Mouse (Mus musculus) embryo, embryonic 9.5 days (tissue): ENCODE measurements around the gene Prpf4.

Experiments used
- DNase-seq: peaks from one replicate; pipeline ENCODE4 v3.0.0-alpha.2; 2017; ENCODE audit errors: extremely low spot score

The Prpf4 gene

DNA sequence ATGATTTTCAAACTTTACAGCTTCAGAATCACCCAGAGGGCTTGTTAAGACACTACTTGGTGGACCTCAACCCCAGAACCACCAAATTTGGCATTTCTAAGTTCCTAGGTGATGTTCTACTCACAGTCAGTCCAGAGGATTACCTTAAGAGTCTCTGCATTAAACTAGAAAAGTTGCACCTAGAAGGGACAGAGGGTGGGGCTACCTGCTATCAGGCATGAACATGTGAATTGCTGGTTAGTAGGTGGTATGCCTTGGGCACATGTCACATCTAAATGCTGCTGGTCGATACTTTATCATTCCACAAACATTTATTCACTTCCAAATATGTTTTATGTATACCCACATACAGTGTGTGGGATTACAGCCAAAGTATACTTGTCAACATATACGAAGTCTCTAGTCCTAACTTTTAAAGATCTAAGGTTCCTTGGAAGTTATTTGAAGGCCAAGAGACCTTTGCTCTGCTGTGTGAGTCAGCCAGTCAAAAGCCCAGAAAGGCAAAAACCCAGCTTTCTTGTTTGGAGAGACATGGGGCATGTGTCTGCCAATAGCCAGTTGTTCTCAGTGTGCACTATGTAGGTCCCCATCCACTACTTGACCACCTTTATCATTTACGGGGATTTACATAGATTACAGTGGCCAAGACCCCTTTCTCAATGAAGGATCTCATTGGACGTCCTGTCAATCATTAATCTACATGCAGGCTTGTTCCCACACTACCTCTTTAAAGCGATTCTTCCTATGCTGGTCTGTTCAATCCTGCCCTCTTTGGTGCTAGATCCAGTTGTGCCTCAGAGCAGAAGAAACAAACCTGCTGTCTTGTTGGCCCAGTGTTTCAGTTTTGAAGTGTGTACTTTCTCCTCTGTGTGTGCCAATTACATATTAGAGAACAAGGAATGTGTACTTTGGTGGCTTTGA is 18.7 kb upstream of the Prpf4 start:
- no peak for DNase-seq

DNA sequence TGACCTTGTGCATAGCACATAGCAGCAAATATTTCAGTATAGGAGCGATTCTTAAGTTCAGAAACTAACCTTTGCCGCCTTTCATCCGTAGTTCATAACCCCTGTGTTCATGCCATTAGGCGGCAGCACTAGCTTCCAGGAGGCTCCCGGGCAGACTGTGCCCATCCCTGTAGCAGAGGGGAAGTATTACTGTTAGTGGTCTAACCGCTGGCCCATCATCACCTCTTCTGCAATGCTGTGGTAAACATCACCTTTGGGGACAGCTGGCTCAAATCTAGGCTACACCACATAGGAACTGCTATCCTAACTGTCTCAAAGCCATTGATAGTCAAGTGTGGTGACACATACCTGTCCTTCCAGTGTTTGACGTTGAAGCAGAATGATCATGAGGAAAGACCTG is 16.7 kb upstream of the Prpf4 start:
- no peak for DNase-seq

DNA sequence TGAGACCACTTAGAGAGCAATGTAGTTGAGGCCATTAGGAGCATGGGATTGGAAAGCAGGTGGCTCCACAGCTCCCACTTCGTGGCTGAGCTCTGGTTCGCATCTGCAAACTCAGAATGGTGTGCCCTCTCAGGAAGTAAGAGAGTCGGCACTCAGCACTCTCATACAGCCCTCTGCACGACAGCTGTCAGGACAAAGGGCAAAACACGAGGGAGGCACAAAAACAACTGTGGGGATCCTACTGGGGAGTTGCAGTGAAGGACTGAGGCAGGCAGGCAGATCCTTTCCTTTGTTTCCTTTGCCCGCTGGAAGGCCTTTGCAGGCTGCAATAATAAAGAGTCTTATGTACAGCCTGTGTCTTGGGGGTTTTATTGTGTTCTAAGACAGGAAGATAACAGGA is 15.1 kb upstream of the Prpf4 start:
- DNase-seq = peak; percentile 14

DNA sequence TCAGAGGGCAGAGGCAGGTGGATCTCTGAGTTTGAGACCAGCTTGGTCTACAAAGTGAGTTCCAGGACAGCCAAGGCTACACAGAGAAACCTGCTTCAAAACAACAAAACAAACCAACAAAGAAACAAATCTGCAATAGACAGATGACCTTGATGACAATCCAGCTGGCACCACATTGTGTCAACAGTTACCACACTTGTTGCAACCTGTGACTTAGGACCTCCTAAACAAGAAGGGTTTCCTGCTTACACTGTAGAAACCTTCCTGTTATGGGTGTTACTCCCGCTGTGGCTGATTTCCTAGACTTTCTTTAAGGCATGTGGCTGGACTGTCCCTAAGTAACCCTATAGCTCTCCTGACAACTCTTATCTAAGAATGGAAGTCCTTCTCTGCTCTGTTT is 12.8 kb upstream of the Prpf4 start:
- no peak for DNase-seq

DNA sequence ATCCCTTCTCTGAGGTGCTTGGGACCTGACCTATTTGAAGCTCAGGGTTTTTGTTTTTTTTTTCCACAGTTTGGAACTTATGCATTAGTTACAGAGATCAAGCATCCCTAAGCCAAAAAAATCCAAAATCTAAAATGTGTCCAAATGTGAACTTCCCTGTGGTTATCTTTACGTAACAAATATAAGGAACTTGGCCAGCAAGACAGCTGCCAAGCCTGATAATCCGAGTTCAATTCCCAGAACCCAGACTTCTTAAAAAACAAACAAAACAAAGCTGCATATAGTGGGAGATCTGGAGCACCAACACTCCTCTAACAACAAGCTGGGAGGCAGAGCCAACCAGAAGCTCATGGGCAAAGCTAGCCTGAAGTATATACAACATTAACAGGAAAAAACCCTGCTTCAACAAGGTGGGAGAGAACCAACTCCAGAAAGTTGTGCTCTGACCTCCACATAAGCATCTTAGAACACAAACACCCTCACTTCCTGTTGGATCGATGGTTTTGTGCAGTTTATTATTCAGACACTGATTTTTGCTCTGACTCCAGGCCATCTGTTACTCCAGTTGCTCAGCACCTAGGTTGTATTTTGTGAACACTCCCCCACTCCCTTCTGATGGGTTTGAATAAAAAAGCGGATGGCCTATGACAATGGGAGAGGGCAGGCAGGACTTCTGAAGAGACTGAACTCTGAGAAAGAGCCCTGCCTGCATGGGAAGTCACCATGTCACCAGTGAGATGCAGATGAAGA is 10.8 kb upstream of the Prpf4 start:
- no peak for DNase-seq

DNA sequence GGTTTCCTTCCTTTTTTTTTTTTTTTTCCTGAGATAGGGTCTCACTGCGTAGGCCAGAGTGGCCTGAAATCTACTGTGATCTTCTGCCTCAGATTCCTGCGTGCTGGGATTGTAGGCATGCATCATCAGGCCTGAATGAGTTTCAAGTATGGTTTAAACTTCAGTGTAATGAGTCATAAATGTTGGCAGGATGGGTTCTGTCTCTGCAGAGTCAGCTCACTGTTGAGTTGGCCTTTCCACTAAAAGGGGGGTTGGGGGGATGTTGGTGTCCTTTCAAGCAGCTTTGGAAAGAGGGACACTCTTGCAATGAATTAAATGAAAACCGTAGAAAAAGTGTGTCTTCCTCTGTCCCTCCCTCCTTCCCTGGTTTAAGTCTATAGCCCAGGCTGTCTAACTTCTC is 9.6 kb upstream of the Prpf4 start:
- no peak for DNase-seq

DNA sequence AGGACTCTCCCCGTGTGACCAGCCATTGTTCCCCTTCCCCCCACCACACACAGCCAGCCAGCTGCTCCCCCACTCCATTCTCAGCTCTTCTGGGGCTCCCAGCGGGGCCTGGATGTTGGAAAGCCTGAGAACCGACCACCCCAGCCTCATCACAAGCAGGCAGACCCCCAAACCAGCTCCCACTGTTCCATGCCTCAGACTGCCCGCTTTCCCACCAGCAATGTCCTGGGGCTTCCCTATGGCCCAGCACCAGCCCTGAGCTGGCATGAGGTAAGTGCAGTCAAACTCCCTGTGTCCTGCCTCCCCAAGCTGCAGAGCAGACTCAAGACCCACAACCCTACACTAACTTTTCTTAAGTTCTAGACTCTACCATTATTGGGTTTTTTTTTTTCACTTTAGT is 2.5 kb upstream of the Prpf4 start:
- DNase-seq = no peak

DNA sequence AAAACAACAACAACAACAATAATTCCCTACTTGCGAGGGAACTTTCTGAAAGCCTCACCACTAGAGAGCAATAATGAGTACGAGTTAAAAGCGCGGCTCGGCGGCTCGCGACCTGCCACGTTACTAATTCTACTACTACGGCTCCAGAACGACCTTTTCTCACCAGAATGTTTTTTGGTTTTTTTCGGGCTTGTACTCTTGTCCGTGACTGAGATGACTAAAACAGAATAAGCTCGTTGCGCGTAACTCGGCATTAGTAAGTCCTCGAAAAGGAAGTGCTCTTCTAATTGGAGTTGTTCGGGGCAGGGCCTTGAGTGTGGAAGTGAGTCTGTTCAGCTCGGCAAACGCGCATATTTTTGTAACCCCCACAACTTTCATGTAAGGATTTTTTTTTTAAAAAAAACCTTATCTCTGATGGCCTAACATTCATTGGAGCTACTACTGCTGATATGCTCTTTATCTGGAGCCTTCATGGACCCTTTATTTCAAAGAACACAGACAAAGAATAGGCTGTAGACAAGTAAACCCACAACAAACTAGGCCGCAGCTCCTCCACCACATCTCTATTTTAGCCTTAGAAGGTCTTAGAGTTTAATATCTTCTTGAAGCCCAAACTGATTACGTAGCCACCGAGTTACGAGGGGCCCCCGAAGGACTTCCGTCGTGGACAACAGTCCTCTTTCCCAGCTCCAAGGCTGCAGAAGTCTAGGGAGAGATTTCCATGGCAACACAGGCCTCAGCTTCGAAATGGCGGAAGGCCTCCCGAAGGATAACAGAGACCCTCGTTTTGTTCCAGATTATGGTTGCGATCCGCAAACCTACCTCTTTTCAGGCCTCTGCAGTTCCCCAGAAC is 641 bp upstream of the Prpf4 start:
- DNase-seq = peak; percentile 79

DNA sequence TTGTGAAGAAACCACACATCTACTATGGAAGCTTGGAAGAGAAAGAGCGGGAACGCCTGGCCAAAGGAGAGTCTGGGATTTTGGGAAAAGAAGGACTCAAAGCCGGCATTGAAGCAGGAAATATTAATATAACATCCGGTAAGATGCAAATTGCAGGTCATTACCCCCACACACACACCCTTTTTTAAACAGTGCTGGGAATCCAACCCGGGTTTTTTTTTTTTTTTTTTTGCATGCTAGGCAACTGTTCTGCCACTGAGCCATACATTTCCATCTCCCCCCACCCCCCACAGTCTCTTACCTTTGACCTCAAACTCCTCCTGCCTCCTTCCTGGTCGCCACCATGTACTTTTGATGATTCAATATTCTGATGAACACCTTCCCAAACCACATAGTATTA is 1.0 kb downstream of the Prpf4 start:
- DNase-seq = no peak

DNA sequence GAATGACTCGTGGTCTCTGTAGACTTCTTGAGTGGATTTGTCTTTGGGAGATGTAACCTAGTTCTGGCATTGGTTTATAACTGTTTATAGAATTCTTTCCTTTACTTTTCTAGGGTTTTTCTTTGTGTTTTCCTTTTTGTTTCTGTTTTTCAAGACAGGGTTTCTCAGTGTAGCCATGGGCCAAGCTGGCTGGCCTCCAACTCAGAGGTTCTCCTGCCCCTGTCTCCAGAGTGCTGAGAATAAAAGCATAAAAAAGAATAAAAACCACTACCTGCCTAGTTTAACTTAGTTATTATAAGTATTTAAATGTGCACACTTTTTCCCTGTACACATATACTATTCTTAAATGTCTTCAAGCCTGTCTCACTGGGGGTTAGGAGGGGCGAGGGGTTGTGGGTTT is 1.7 kb downstream of the Prpf4 start:
- no peak for DNase-seq

DNA sequence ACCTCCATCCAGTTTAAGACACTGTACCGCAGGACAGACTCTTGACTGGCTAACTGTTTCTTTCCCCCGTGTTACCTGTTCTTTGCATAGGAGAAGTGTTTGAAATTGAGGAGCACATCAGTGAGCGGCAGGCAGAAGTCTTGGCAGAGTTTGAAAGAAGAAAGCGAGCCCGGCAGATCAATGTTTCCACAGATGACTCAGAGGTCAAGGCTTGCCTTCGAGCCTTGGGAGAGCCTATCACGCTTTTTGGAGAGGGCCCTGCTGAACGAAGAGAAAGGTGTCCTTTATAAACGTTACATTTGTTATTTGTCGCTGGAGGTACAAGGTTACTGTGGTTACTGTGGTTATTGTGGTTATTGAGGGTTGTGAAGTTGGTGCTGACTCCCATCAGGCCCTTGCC is 3.0 kb downstream of the Prpf4 start:
- DNase-seq = no peak

DNA sequence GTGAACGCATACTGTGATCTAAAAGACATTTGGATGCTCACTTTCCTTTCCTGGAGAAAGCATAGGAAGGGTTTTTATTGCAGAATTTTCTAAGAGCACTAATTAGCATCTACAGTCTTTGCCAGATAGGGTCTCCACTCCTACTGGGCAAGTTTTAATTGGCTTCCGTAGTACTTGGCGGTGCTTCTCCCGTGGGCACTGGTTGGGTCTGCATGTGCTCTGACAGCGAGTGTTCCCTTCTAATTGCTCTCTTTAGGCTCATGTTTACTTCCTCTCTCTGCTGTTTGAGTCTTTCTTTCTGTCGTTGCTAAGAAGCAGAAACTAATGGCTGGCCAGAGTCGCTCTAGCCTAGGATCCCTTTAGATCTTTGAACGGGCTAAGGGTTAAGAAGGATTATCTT is 9.9 kb downstream of the Prpf4 start:
- no peak for DNase-seq

DNA sequence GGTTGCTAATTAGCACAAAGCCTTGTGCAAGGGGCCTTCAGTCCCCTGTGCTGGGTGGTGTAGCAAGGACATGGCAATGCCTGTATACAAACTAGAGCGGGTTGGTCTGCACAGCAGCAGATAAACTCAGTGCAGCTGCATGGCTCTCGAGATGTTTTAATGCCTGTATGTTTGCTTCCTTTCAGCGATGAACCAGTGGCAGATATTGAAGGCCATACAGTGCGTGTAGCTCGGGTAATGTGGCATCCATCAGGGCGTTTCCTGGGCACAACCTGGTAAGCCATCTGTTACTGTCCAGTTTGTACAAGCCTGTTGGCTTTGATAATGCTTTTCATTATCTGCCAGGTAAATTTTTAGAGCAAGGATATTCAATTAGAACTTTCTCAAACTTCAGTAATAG is 10.5 kb downstream of the Prpf4 start:
- no peak for DNase-seq

DNA sequence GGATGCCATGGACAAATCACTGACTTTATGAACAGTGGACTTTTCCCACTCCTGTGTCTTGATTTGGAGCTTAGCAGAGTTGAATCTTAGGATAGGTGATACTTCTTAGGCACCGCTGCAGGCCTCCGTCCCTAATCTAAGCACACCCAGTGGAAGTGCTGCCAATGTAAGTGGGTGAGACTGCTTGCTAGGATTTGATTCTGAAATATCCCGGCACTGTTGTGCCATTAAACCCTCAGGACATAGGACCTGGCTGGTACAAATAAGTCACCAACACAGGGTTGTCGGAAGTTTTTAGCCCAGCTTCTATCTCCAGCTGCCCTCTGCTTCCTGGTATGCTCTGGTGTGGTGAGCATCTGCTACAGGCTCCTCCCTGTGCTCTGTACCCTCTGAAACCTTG is 17.3 kb downstream of the Prpf4 start:
- no peak for DNase-seq

DNA sequence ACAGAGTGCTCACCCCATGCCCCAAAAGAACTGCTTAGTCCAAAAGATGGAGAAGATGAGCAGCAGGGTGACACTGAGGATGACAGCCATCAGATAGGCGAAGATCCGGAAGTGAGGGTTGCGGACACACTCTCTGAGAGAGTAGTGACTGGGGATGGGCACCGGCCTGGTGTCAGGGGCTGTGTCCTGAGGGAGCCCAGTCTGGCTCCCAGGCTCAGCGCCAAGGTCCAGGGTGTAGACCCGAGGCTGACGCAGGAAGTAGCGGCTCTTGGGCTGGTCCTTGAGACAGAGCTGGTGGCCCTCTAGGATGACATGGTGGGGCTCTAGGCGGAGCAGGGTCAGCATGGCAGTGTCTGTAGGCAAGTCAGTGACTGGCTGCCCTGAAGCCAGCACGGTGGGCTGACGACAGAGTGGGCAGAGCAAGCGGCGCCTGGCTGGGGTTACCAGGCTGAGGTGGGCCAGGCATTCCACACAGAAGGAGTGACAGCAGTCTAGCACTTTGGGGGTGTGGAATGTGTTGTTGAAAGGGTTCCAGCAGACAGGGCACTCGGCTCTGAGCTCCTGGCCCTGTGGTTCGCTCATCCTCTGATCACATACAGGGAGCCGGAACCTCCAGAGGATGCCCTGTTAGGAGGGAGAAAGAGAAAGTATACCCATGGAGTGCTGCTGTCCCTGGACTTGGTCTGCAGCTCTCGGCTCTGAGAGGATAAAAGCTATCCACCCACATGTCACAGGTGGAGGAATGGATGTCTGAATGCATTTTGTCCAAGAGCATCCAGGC is 19.6 kb downstream of the Prpf4 start:
- DNase-seq = no peak

DNA sequence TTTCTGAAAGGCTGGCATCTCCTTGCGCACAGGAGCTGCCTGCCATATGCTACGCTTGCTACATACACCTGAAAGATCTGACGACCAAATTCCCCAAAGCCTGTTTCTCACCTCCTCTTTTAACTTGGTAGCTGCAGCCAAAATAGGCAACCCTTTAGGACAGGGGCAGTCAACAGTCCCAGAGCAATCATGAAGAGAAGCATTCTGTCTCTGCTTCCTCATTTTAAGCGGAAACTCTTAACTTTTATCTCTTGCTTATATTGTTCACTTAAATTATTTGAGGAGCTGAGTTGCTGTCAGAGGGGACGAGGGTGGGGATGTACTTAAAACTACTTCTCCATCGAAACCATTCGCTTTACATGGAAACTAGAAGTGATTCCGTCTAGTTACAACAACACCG is 21.0 kb downstream of the Prpf4 start:
- DNase-seq = no peak

DNA sequence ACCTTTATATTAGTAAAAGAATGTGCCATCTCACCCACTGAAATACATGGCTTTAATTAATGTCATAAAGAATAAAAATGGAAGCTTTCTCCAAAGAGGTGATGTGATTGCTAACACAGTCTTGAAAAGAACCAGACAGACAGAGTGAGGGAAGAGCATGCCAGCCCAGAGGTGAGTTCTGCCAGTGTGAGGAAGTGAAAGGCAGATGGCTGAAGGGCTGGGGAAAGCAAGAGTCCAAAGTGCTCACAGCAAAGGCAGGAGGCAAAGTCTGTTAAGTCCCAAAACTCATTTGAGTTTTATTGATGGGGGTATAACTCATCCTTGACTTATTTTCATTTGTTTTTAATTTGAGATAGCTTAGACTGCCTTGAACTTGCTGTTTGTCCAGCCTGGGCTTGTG is 22.1 kb downstream of the Prpf4 start:
- no peak for DNase-seq

DNA sequence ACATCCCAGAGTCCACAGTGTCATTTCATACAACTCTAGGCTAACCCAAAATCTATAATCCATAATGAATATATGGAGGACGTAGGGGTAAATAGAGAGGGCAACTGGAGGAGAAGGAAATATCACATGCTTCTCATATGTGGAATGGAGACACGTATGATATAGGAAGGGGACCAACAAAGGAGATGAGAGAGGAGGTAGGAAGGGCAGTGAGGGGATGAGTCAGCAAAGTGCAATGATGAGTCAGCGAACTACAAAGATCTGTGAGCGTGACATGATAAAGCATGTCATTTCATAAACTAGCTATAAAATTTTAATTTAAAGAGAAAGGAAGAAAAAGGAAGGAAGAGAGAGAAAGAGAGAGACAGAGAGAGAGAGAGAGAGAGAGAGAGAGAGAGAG is 22.9 kb downstream of the Prpf4 start:
- no peak for DNase-seq

DNA sequence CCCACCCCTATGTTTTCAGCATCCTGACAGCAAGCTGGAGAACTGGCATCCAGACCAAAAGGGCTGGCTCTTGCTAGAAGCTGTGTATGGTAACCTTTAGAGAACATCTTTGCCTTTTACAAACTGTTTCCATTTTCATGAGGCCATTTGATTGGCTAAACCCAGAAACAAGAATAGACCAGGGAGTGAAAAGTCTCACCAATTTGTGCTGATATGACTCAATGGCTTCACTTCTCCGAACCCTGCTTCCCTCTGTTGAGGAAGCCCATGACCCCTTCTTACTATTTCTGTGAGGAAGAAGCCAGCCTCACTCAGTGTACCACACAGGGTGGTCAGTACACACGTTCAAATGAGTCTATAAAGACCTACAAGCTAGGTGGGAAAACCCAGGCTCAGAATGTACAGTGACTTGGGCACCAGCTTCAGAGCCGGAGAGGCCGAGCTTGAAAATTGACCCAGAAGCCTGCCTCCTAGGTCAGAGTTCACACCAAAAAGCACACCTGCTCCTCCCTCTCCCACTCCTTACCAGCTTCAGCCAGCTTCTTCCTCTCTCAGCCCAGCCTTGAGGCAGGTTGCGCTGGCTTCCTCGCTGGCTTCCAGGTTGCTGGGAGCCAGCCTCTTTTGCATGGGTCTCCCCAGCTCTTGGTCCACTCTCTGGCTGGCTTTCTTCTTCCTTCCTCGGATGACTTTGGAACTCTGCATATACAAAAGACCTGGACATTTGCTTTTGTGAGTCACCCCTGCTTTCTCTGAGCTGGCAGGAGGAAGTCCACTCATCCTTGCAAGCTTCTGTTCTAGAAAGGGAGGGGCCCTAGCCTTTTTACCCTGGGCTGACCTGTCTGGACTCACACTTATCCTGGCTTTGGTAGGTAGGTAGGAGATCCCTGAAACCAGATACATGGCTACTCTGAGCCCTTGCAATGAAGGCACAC is 25.6 kb downstream of the Prpf4 start:
- no peak for DNase-seq

DNA sequence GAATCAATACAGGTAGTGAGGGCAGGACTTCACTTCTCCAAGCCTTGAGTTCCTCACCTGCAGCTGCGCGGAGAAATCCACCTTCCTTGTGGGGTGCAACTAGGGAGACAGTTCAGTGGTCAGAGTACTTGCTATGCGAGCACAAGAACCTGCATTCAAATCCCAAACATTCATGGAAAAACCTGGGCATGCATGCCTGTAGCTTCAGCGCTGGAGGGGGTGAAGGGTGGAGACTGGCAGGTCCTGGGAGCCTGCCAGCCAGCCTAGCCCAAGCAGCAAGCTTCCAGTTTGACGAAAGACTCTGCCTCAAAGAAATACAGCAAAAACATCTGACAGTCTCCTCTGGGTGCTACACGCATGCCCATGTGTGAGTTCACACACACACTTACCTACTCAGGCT is 26.5 kb downstream of the Prpf4 start, which contains the start of gene Rnf183:
Gene Rnf183, minus strand, starts transcription at position 172 of the 400 bp plus-strand sequence.
- no peak for DNase-seq
